Mouse (Mus musculus) thymus, adult 2 months (tissue): ENCODE results near the gene Rrp1b. TPM values are rescaled to one million over a fixed set of nuclear protein-coding genes. Genes with fewer than 3 reads are reported as not detected.

ENCODE experiments used
- DNase-seq: peaks from one replicate; pipeline ENCODE4 v3.0.0; 2021
- H3K27ac ChIP-seq: fragments of 200-500 bp; 2 replicates; pipeline ENCODE4 v1.5.1; 2012; ENCODE audit warnings: low read length, control low read depth; ENCODE audit not compliant: control insufficient read depth, insufficient read depth
- H3K27me3 ChIP-seq: fragments of 200-500 bp; 2 replicates; pipeline ENCODE4 v1.6.1; 2012; ENCODE audit warnings: mild to moderate bottlenecking, low read length, moderate library complexity, mixed read lengths; ENCODE audit not compliant: control insufficient read depth, insufficient read depth
- H3K36me3 ChIP-seq: fragments of 200-500 bp; 2 replicates; pipeline ENCODE4 v1.6.1; 2012; ENCODE audit warnings: mild to moderate bottlenecking, low read length, moderate library complexity; ENCODE audit not compliant: control insufficient read depth, insufficient read depth
- H3K4me1 ChIP-seq: fragments of 200-500 bp; replicated peaks from 2 replicates; pipeline ENCODE4 v1.6.1; 2012; ENCODE audit warnings: low read length; ENCODE audit not compliant: control insufficient read depth, insufficient read depth
- H3K4me3 ChIP-seq: fragments of 200-500 bp; 2 replicates; pipeline ENCODE4 v1.5.1; 2012; ENCODE audit warnings: mild to moderate bottlenecking, low read length, control low read depth, moderate library complexity; ENCODE audit not compliant: control insufficient read depth, insufficient read depth
- CTCF ChIP-seq: fragments of 200-500 bp; IDR thresholded peaks from 2 replicates; pipeline ENCODE4 v1.5.1; 2012; ENCODE audit warnings: mild to moderate bottlenecking, control low read depth, low read length, moderate library complexity, borderline replicate concordance; ENCODE audit not compliant: control insufficient read depth, poor library complexity, insufficient read depth; ENCODE audit errors: extremely low read depth
- POLR2A ChIP-seq: fragments of 200-500 bp; IDR thresholded peaks from 2 replicates; pipeline ENCODE4 v1.6.1; 2012; ENCODE audit warnings: mild to moderate bottlenecking, low read length, control low read depth, moderate library complexity; ENCODE audit not compliant: control insufficient read depth, poor library complexity, insufficient read depth; ENCODE audit errors: extremely low read depth
- WGBS: fragments of 180-500 bp; shearing (Covaris S2); methylation state at CpG from one replicate; pipeline ENCODE4 v1.1.7; 2018; 5-methylcytosine and 5-hydroxymethylcytosine counted together
- polyA plus RNA-seq: library from polyadenylated mRNA; depleted of rRNA; stranded (reverse); fragments of >200 nt; gene quantifications from 2 replicates; pipeline ENCODE4 v1.2.3, GENCODE M21; 2012

Gene Rrp1b
- polyA plus RNA-seq, 1 experiment, result 17.2 TPM

DNA sequence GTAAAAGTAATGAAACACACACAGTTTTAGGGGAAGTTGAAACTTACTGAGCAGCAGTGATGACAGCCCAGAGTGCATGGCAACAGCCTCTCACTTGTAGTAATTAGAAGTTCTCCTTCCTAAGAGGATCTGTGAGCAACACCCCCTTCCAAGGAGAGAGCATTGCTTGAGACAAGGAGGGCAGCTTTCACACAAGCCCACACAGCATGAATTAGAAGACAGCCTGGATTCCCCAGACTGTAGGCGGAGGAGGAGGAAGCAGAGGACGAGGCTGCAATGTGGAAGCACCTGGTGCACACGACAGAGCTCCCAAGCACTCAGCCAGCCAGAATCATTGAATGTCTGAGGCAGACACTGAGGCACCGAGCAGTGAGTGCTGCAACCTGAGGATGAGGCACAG, 39.6 kb upstream of the Rrp1b start:
- Histone ChIP-seq H3K4me3 (no peak overlapping the region), H3K36me3 (no peaks in the 10 kb centered on the region), H3K4me1 (no peaks in the 10 kb centered on the region), H3K27ac (no peak overlapping the region), H3K27me3 (no peaks in the 10 kb centered on the region)
- TF ChIP-seq CTCF (no peak), POLR2A (no peak)
- WGBS, result 77% methylated on average over 4 of the region's 4 CpGs
- no peak for DNase-seq

DNA sequence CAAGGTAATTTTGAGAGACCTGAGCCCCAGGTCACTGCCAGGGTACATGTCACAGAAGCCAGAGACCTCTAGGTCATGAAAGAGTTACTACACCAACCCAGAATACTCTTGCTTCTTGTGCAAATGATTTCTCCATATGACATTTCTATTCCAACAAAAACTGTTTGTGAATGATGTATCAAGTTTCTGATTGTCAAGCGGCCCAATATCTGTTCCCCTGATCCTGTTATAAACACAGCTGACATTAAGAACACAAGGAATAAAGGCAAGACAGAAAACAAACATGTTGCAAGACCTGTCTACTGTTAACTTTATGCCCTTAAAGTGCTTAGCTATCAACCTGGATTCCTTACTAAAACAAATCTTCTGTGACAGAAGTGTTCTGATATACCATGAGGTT, 37.5 kb upstream of the Rrp1b start:
- no peaks in the 10 kb centered on the region for H3K4me1 ChIP-seq
- WGBS, result 91% methylated on average over 1 of the region's 1 CpGs
- no peaks in the 10 kb centered on the region for H3K36me3 ChIP-seq
- no peak for DNase-seq
- H3K27ac ChIP-seq, result no peak overlapping the region
- no peak for TF ChIP-seq CTCF
- no peak for TF ChIP-seq POLR2A
- no peak overlapping the region for H3K4me3 ChIP-seq
- H3K27me3 ChIP-seq, result no peaks in the 10 kb centered on the region

DNA sequence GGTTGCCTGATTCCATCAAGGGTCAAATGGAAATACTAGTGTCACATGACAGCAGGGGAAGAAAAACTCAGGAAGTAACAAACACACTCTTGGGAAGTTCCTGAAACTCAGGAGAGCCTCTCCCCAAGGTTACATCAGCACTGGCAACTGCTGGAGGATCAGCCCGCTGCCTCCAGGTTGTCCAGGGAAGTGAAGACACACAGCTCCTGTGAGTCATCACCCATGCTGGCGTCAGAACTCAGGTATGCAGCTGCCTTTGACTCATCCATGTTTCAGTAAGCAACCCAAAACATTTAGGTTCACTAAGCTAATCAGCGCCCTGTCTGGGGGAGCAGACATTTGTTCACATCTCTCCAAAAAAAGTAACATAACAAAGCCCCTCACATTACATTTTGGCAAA, 32.6 kb upstream of the Rrp1b start:
- Histone ChIP-seq H3K4me3 (no peak overlapping the region), H3K27ac (no peak overlapping the region), H3K36me3 (no peaks in the 10 kb centered on the region), H3K4me1 (no peaks in the 10 kb centered on the region), H3K27me3 (no peaks in the 10 kb centered on the region)
- no peak for TF ChIP-seq CTCF
- no peak for TF ChIP-seq POLR2A
- 97% methylated on average over 3 of the region's 3 CpGs for WGBS
- DNase-seq, result no peak

DNA sequence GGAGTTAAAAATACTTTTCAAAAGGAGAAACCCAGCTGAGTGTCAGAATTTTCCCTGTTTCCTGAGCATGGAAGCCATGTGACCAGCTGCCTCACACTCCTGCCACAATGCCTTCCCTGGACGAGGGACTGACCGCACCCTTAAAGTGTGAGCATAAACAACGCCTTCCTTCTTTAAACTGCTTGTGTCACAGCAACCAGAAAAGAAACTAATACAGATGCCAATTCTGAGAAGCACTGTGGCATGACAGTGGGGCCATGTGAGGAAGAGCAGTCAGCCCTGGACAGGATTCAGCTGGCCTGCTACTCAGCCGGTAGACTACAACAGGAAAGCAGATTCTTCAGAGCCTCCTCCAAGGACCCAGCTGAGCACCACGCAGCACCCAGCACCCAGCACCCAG, 29.1 kb upstream of the Rrp1b start:
- DNase-seq, result no peak
- no peaks in the 10 kb centered on the region for H3K27me3 ChIP-seq
- H3K36me3 ChIP-seq, result no peaks in the 10 kb centered on the region
- H3K4me3 ChIP-seq, result no peak overlapping the region
- TF ChIP-seq POLR2A (no peak), CTCF (no peak)
- 87% methylated on average over 5 of the region's 5 CpGs for WGBS
- H3K4me1 ChIP-seq, result no peaks in the 10 kb centered on the region
- H3K27ac ChIP-seq, result no peak overlapping the region

DNA sequence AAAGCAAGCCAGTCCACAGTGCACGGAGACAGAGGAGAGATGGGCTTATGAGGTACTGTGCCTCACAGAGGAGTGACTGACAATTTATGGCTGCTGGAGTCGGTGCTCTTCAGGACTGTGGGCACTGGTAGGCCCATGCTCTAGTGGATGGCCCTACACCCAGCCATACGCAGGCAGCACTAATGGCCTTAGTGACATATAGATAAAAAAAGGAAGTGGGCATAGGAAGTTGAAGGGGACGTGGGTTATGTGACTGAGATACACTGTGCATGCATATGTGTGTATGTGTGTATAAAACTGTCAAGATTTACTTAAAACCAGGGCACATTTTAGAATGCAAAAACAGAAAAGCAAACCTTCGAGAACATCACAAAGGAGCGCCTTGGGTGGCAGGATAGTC, 24.2 kb upstream of the Rrp1b start:
- no peaks in the 10 kb centered on the region for H3K36me3 ChIP-seq
- no peak for DNase-seq
- no peak overlapping the region for H3K4me3 ChIP-seq
- WGBS, result 77% methylated on average over 6 of the region's 6 CpGs
- TF ChIP-seq POLR2A, result no peak
- TF ChIP-seq CTCF, result no peak
- no peaks in the 10 kb centered on the region for H3K4me1 ChIP-seq
- H3K27ac ChIP-seq, result no peak overlapping the region
- H3K27me3 ChIP-seq, result no peaks in the 10 kb centered on the region

DNA sequence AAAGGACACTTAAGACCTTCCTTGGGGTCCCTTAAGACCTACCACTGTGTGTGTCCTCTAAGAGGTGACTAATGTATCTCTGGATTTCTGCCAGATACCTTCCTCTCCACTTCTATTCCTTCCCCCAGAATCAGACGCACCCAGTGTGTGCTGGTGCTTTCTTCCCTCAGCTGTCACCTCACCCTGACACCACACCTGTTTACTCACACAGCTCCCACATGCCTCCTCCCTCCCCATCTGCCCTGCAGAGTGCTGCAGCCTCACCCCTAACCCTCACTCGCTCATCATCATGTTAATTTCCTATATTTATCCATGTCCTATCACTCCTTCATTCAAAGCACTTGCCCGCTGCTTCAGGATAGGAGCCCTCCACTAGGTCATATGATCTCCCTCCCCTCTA, 23.6 kb upstream of the Rrp1b start:
- Histone ChIP-seq H3K27ac (no peak overlapping the region), H3K27me3 (no peaks in the 10 kb centered on the region), H3K4me1 (no peaks in the 10 kb centered on the region), H3K4me3 (no peak overlapping the region), H3K36me3 (no peaks in the 10 kb centered on the region)
- WGBS, result 63% methylated on average over 3 of the region's 3 CpGs
- no peak for DNase-seq
- TF ChIP-seq CTCF (no peak), POLR2A (no peak)

DNA sequence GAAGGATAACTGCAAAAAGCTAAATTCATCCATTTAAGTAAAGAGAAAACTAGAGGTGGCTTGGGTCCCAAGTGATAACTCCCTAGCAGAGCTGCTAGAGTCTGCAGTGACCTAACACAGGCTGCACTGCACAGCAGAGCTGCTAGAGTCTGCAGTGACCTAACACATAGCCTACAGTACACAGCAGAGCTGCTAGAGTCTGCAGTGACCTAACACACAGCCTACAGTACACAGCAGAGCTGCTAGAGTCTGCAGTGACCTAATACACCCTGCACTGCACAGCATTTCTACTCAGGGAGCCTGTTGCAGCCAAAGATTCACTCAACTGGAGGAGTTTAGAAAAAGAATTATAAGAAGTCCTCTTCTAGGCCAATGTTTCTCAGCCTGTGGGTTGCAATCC, 22.2 kb upstream of the Rrp1b start:
- TF ChIP-seq POLR2A, result no peak
- no peak for TF ChIP-seq CTCF
- no peaks in the 10 kb centered on the region for H3K4me1 ChIP-seq
- no peaks in the 10 kb centered on the region for H3K36me3 ChIP-seq
- DNase-seq, result no peak
- H3K4me3 ChIP-seq, result no peak overlapping the region
- H3K27ac ChIP-seq, result no peak overlapping the region
- H3K27me3 ChIP-seq, result no peaks in the 10 kb centered on the region
